Mouse (Mus musculus) hindbrain, postnatal 0 days (tissue): ENCODE data around the gene Neurod6. TPM values are rescaled to one million over a fixed set of nuclear protein-coding genes. Genes with fewer than 3 reads are reported as not detected.

ENCODE experiments used
- ATAC-seq: fragments of 200-750 bp; cut with Nextera tagmentation; 2 replicates; pipeline ENCODE4 v1.8.0; 2017; ENCODE audit warnings: mild to moderate bottlenecking, moderate TSS enrichment, moderate library complexity
- DNase-seq: peaks from one replicate; pipeline ENCODE4 v3.0.0-alpha.2; 2015; ENCODE audit warnings: low spot score
- H3K27ac ChIP-seq: fragments of 300-500 bp; sonication (generic); 2 replicates; pipeline ENCODE4 v1.5.1; 2014; ENCODE audit warnings: mild to moderate bottlenecking
- H3K27me3 ChIP-seq: fragments of 300-500 bp; sonication (generic); 2 replicates; pipeline ENCODE4 v1.6.1; 2014; ENCODE audit warnings: low read length, mixed read lengths; ENCODE audit not compliant: insufficient read depth
- H3K36me3 ChIP-seq: fragments of 300-500 bp; sonication (generic); 2 replicates; pipeline ENCODE4 v1.6.1; 2014; ENCODE audit warnings: low read length, mixed read lengths; ENCODE audit not compliant: insufficient read depth
- H3K4me1 ChIP-seq: fragments of 300-500 bp; sonication (generic); 2 replicates; pipeline ENCODE4 v1.6.1; 2014; ENCODE audit warnings: antibody characterized with exemption, low read length, mixed read lengths; ENCODE audit not compliant: insufficient read depth
- H3K4me2 ChIP-seq: fragments of 300-500 bp; sonication (generic); 2 replicates; pipeline ENCODE4 v1.6.1; 2014; ENCODE audit warnings: low read depth, mild to moderate bottlenecking, low read length, moderate library complexity, mixed read lengths
- H3K4me3 ChIP-seq: fragments of 300-500 bp; sonication (generic); 2 replicates; pipeline ENCODE4 v1.5.1; 2014; ENCODE audit warnings: low read length
- H3K9ac ChIP-seq: fragments of 300-500 bp; sonication (generic); replicated peaks from 2 replicates; pipeline ENCODE4 v1.6.1; 2014; ENCODE audit warnings: mild to moderate bottlenecking, low read length, moderate library complexity, mixed read lengths
- H3K9me3 ChIP-seq: fragments of 300-500 bp; sonication (generic); 2 replicates; pipeline ENCODE4 v1.6.1; 2016; ENCODE audit warnings: low read length, mixed read lengths
- CTCF ChIP-seq: IDR thresholded peaks from 2 replicates; pipeline ENCODE4 v1.5.1; 2016; ENCODE audit warnings: antibody characterized with exemption, control low read depth, low read depth
- WGBS: fragments of 180-500 bp; shearing (Covaris S2); extraction: QIAGEN DNeasy Blood & Tissue Kit; methylation state at CpG from one replicate; pipeline ENCODE4 v1.1.7; 2014; 5-methylcytosine and 5-hydroxymethylcytosine counted together
- polyA plus RNA-seq: library from polyadenylated mRNA; unstranded; fragments of >200 nt; fragmentation: Nextera tagmentation; extraction: Ambion mirVana; gene quantifications from 2 replicates; pipeline ENCODE4 v1.2.1, GENCODE M21; 2015
- total RNA-seq: library from RNA; depleted of rRNA; stranded (reverse); fragments of >200 nt; gene quantifications from 2 replicates; pipeline ENCODE4 v1.2.3, GENCODE M21; 2014; rRNA removed

The Neurod6 gene
- total and polyA plus RNA-seq, 2 experiments from 2014 or later, result 20.9 to 29.2 TPM

- H3K9me3 ChIP-seq, result no peaks in the 10 kb centered on the region
- WGBS, result 55% methylated on average over 3 of the region's 3 CpGs
- DNase-seq, result no peak
- TF ChIP-seq CTCF, result no peak
- no peaks in the 10 kb centered on the region for H3K27me3 ChIP-seq
- no peaks in the 10 kb centered on the region for H3K36me3 ChIP-seq
- peaks cover 11% of the 10 kb centered on the region; the same call in 1 of the 2 replicates for H3K4me1 ChIP-seq
- H3K27ac ChIP-seq, result no peak overlapping the region
- H3K9ac ChIP-seq, result no peak overlapping the region
- no peak overlapping the region for H3K4me3 ChIP-seq
- ATAC-seq, result no peak
- no peak overlapping the region for H3K4me2 ChIP-seq
These were observed 32.2 kb downstream of the Neurod6 start for GRCm38 (mm10) chr6:55648886-55649285.

- Histone ChIP-seq H3K4me2 (no peak overlapping the region), H3K27me3 (no peaks in the 10 kb centered on the region), H3K9me3 (no peaks in the 10 kb centered on the region), H3K9ac (no peak overlapping the region), H3K27ac (no peak overlapping the region), H3K4me3 (no peak overlapping the region), H3K4me1 (peaks cover 11% of the 10 kb centered on the region; the same call in 1 of the 2 replicates), H3K36me3 (no peaks in the 10 kb centered on the region)
- DNase-seq, result peak; percentile 16
- 35% methylated on average over 8 of the region's 8 CpGs for WGBS
- ATAC-seq, result no peak
- TF ChIP-seq CTCF, result no peak
These were observed 33.2 kb downstream of the Neurod6 start for GRCm38 (mm10) chr6:55647771-55648280.

DNA sequence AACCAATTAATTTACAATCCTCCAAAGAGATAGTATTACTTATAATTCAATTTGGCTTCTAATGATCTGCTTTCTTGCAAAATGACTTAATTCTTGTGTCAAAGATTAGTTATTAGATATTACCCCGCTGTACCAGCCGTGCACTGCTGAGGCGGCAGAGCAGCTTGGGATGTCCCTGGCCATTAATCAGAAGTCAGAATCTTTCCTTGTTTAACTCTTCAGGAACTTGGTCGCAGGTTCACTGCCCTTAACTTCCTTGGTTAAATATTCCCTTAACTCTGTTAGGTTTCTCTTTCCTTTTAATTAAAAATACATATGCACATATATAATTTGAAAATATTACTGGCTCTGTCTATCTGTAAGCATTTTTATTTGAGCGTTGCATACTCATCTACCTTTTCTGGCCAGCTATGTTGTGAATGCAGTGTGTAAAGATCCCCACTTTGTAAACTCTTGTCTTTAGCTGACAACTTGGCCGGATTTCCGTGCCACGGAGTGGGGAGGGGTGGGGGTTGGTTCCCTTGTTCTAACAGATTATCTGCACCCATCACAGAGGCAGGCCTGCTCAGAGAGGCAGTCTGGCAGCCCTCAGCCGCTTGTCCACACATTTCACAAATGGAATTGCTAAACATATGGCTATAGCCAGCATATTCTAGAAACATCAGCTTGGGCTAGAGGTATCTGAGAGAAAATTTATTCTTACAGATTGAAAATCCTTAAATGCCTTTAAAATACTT is 34.1 kb downstream of the Neurod6 start:
- no peak overlapping the region for H3K9ac ChIP-seq
- WGBS, result 30% methylated on average over 9 of the region's 9 CpGs
- H3K4me1 ChIP-seq, result peaks cover 11% of the 10 kb centered on the region; the same call in 1 of the 2 replicates
- no peak for TF ChIP-seq CTCF
- 0 out of 2 replicates have a peak overlapping the region, but pooled peaks have one; percentile 22 for H3K27ac ChIP-seq
- H3K9me3 ChIP-seq, result no peaks in the 10 kb centered on the region
- H3K36me3 ChIP-seq, result no peaks in the 10 kb centered on the region
- H3K4me3 ChIP-seq, result no peak overlapping the region
- DNase-seq, result peak; percentile 29
- H3K27me3 ChIP-seq, result no peaks in the 10 kb centered on the region
- ATAC-seq, result peak; percentile 53; the same call in 1 of the 2 replicates
- 0 out of 2 replicates have a peak overlapping the region, but pooled peaks have one; percentile 2 for H3K4me2 ChIP-seq

- Histone ChIP-seq H3K4me2 (0 out of 2 replicates have a peak overlapping the region, but pooled peaks have one; percentile 2), H3K27ac (peak overlapping the region; percentile 9; the same call in 1 of the 2 replicates), H3K27me3 (no peaks in the 10 kb centered on the region), H3K4me3 (no peak overlapping the region), H3K9ac (no peak overlapping the region), H3K36me3 (no peaks in the 10 kb centered on the region), H3K4me1 (peaks cover 11% of the 10 kb centered on the region; the same call in 1 of the 2 replicates), H3K9me3 (no peaks in the 10 kb centered on the region)
- ATAC-seq, result peak; percentile 60
- no peak for TF ChIP-seq CTCF
- WGBS, result 48% methylated on average over 14 of the region's 14 CpGs
- peak; percentile 40 for DNase-seq
These were observed 34.8 kb downstream of the Neurod6 start for GRCm38 (mm10) chr6:55646111-55646823.

DNA sequence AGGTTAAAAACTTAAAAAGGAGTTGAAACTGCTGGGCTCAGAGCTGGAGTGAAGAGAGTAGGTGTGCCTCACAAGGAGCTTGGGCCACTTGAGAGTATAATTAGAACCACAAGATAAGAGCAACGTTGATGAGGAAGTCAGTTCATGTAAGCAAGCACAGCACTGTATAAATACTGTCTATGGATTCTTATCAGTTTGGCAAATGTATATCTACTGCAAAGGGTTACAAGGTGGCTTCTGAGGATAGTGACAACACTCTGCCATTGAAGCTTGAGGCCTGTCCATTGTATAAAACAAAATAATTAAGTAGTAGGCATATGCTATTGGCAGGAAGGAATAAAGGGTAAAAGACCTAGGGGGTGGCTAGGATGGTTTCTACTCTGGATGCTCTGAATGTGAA is 46.4 kb downstream of the Neurod6 start:
- no peaks in the 10 kb centered on the region for H3K36me3 ChIP-seq
- DNase-seq (no peak), ATAC-seq (no peak)
- no peak overlapping the region for H3K4me3 ChIP-seq
- no peaks in the 10 kb centered on the region for H3K9me3 ChIP-seq
- no peaks in the 10 kb centered on the region for H3K4me1 ChIP-seq
- WGBS, result 86% methylated on average over 1 of the region's 1 CpGs
- no peak overlapping the region for H3K9ac ChIP-seq
- no peak overlapping the region for H3K27ac ChIP-seq
- TF ChIP-seq CTCF, result no peak
- no peaks in the 10 kb centered on the region for H3K27me3 ChIP-seq
- H3K4me2 ChIP-seq, result no peak overlapping the region

Other genes starting within 250 kb of the Neurod6 start
- gene Adcyap1r1, start 229.3 kb downstream of the Neurod6 start, total RNA-seq, result 236 and 269 TPM in 2 replicates
- gene Adcyap1r1, start 229.3 kb downstream of the Neurod6 start, polyA plus RNA-seq, result 67.1 and 72.2 TPM in 2 replicates
- gene Itprid1, start 155.6 kb upstream of the Neurod6 start, total RNA-seq, result 0.14 TPM in 1 of 2 replicates, not detected in the other
- gene Itprid1, start 155.6 kb upstream of the Neurod6 start, polyA plus RNA-seq, result 0.09 and 0.10 TPM in 2 replicates